Mouse (Mus musculus) thymus, adult 2 months (tissue): Measurements from ENCODE around the gene Hs6st3. TPM values are rescaled to one million over a fixed set of nuclear protein-coding genes. Genes with fewer than 3 reads are reported as not detected.

Experiments
- DNase-seq: peaks from one replicate; pipeline ENCODE4 v3.0.0; 2021
- H3K27ac ChIP-seq: fragments of 200-500 bp; 2 replicates; pipeline ENCODE4 v1.5.1; 2012; ENCODE audit warnings: low read length, control low read depth; ENCODE audit not compliant: control insufficient read depth, insufficient read depth
- H3K27me3 ChIP-seq: fragments of 200-500 bp; 2 replicates; pipeline ENCODE4 v1.6.1; 2012; ENCODE audit warnings: mild to moderate bottlenecking, low read length, moderate library complexity, mixed read lengths; ENCODE audit not compliant: control insufficient read depth, insufficient read depth
- H3K36me3 ChIP-seq: fragments of 200-500 bp; 2 replicates; pipeline ENCODE4 v1.6.1; 2012; ENCODE audit warnings: mild to moderate bottlenecking, low read length, moderate library complexity; ENCODE audit not compliant: control insufficient read depth, insufficient read depth
- H3K4me1 ChIP-seq: fragments of 200-500 bp; replicated peaks from 2 replicates; pipeline ENCODE4 v1.6.1; 2012; ENCODE audit warnings: low read length; ENCODE audit not compliant: control insufficient read depth, insufficient read depth
- H3K4me3 ChIP-seq: fragments of 200-500 bp; 2 replicates; pipeline ENCODE4 v1.5.1; 2012; ENCODE audit warnings: mild to moderate bottlenecking, low read length, control low read depth, moderate library complexity; ENCODE audit not compliant: control insufficient read depth, insufficient read depth
- CTCF ChIP-seq: fragments of 200-500 bp; IDR thresholded peaks from 2 replicates; pipeline ENCODE4 v1.5.1; 2012; ENCODE audit warnings: mild to moderate bottlenecking, control low read depth, low read length, moderate library complexity, borderline replicate concordance; ENCODE audit not compliant: control insufficient read depth, poor library complexity, insufficient read depth; ENCODE audit errors: extremely low read depth
- POLR2A ChIP-seq: fragments of 200-500 bp; IDR thresholded peaks from 2 replicates; pipeline ENCODE4 v1.6.1; 2012; ENCODE audit warnings: mild to moderate bottlenecking, low read length, control low read depth, moderate library complexity; ENCODE audit not compliant: control insufficient read depth, poor library complexity, insufficient read depth; ENCODE audit errors: extremely low read depth
- WGBS: fragments of 180-500 bp; shearing (Covaris S2); methylation state at CpG from one replicate; pipeline ENCODE4 v1.1.7; 2018; 5-methylcytosine and 5-hydroxymethylcytosine counted together
- polyA plus RNA-seq: library from polyadenylated mRNA; depleted of rRNA; stranded (reverse); fragments of >200 nt; gene quantifications from 2 replicates; pipeline ENCODE4 v1.2.3, GENCODE M21; 2012

Hs6st3 gene
- polyA plus RNA-seq, 1 experiment, result 0.05 TPM

GRCm38 (mm10) chr14:119656936-119657335 is 518.8 kb downstream of the Hs6st3 start:
- H3K27ac ChIP-seq, result no peak overlapping the region
- no peaks in the 10 kb centered on the region for H3K27me3 ChIP-seq
- no peak overlapping the region for H3K4me3 ChIP-seq
- H3K4me1 ChIP-seq, result no peaks in the 10 kb centered on the region
- no peak for TF ChIP-seq CTCF
- no peak for TF ChIP-seq POLR2A
- 65% methylated on average over 2 of the region's 2 CpGs for WGBS
- DNase-seq, result no peak
- no peaks in the 10 kb centered on the region for H3K36me3 ChIP-seq

- whole genome bisulfite sequencing, result 92% methylated on average over 5 of the region's 5 CpGs
- DNase-seq, result no peak
- no peak for TF ChIP-seq POLR2A
- no peak for TF ChIP-seq CTCF
These were observed 527.6 kb downstream of the Hs6st3 start for GRCm38 (mm10) chr14:119665741-119666141.

GRCm38 (mm10) chr14:119667421-119667820 is 529.3 kb downstream of the Hs6st3 start:
- TF ChIP-seq CTCF (no peak), POLR2A (no peak)
- H3K36me3 ChIP-seq, result no peaks in the 10 kb centered on the region
- no peak overlapping the region for H3K4me3 ChIP-seq
- 35% methylated on average over 1 of the region's 1 CpGs for WGBS
- H3K27me3 ChIP-seq, result no peaks in the 10 kb centered on the region
- no peak overlapping the region for H3K27ac ChIP-seq
- no peaks in the 10 kb centered on the region for H3K4me1 ChIP-seq
- DNase-seq, result no peak

More at GRCm38 (mm10) chr14:119665741-119666141, 527.6 kb downstream of the Hs6st3 start:
- Histone ChIP-seq H3K4me3 (no peak overlapping the region), H3K4me1 (no peaks in the 10 kb centered on the region), H3K27me3 (no peaks in the 10 kb centered on the region), H3K27ac (no peak overlapping the region), H3K36me3 (no peaks in the 10 kb centered on the region)

GRCm38 (mm10) chr14:119670836-119671587 is 532.9 kb downstream of the Hs6st3 start:
- H3K4me3 ChIP-seq, result no peak overlapping the region
- no peaks in the 10 kb centered on the region for H3K36me3 ChIP-seq
- no peak for DNase-seq
- H3K4me1 ChIP-seq, result no peaks in the 10 kb centered on the region
- TF ChIP-seq CTCF (no peak), POLR2A (no peak)
- no peak overlapping the region for H3K27ac ChIP-seq
- 94% methylated on average over 16 of the region's 16 CpGs for WGBS
- H3K27me3 ChIP-seq, result no peaks in the 10 kb centered on the region

- Histone ChIP-seq H3K27me3 (no peaks in the 10 kb centered on the region), H3K4me3 (no peak overlapping the region), H3K4me1 (no peaks in the 10 kb centered on the region), H3K27ac (no peak overlapping the region), H3K36me3 (no peaks in the 10 kb centered on the region)
- TF ChIP-seq POLR2A (no peak), CTCF (no peak)
- WGBS, result 75% methylated on average over 11 of the region's 11 CpGs
- DNase-seq, result no peak
These were observed 540.4 kb downstream of the Hs6st3 start for GRCm38 (mm10) chr14:119678574-119678973.

- H3K36me3 ChIP-seq, result no peaks in the 10 kb centered on the region
- no peak for DNase-seq
- no peak overlapping the region for H3K27ac ChIP-seq
- H3K4me1 ChIP-seq, result no peaks in the 10 kb centered on the region
- no peak for TF ChIP-seq POLR2A
- TF ChIP-seq CTCF, result no peak
- H3K27me3 ChIP-seq, result no peaks in the 10 kb centered on the region
- 88% methylated on average over 4 of the region's 4 CpGs for WGBS
- no peak overlapping the region for H3K4me3 ChIP-seq
These were observed 541.9 kb downstream of the Hs6st3 start for GRCm38 (mm10) chr14:119680052-119680451.

- H3K27ac ChIP-seq, result no peak overlapping the region
- no peaks in the 10 kb centered on the region for H3K27me3 ChIP-seq
- 94% methylated on average over 2 of the region's 2 CpGs for WGBS
- no peaks in the 10 kb centered on the region for H3K4me1 ChIP-seq
- no peak overlapping the region for H3K4me3 ChIP-seq
- DNase-seq, result no peak
- TF ChIP-seq CTCF (no peak), POLR2A (no peak)
- H3K36me3 ChIP-seq, result no peaks in the 10 kb centered on the region
These were observed 549.7 kb downstream of the Hs6st3 start for GRCm38 (mm10) chr14:119687885-119688284.

GRCm38 (mm10) chr14:119699982-119700381 is 561.8 kb downstream of the Hs6st3 start:
- no peaks in the 10 kb centered on the region for H3K27me3 ChIP-seq
- no peaks in the 10 kb centered on the region for H3K36me3 ChIP-seq
- no peak for DNase-seq
- no peak for TF ChIP-seq POLR2A
- TF ChIP-seq CTCF, result no peak
- H3K4me1 ChIP-seq, result no peaks in the 10 kb centered on the region
- H3K4me3 ChIP-seq, result no peak overlapping the region
- WGBS, result 96% methylated on average over 4 of the region's 4 CpGs
- H3K27ac ChIP-seq, result no peak overlapping the region
